In the genomic region with DNA sequence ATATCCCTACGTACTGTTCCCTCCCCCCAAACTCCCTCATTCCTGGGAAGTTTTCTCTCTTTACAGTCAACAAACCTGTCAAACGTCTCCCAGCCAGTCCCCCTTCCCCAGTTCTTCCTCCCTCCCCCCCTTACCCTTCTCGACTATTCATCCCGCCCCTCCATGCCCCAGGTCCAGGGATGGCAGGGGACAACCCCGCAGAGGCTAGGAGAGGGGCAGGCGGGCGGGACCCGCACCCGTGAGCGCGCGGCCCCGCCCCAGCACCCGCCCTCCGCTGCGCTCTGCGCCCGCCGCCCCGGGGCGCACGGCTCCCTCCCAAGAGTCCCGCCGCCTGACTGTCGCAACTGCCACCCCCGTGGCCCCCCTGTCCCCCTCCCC, we compare ENCODE assay signal across 9 mouse cellular contexts. TPM values are rescaled to one million over a fixed set of nuclear protein-coding genes. Genes with fewer than 3 reads are reported as not detected.
DNase-seq lines count a peak whose midpoint lies in the region; ATAC-seq and TF ChIP-seq lines count a peak whose summit lies in the region.
"Had no signal": no experiment of that assay in that cellular context is flagged by ENCODE, and none has a peak within 500 bp of the region (broad histone marks: within the 10 kb centered on the region; RNA-seq: fewer than 3 reads in every experiment).

No protein-coding gene starts in this region.

- no peaks in the 10 kb centered on the region for H3K9me3 ChIP-seq in liver, postnatal 0 days (ENCODE audit: low read length)

- WGBS in cerebellum, adult 2 months: 2% methylated on average over 24 of the region's 26 CpGs
- 1% methylated on average over 25 of the region's 26 CpGs for WGBS in liver, postnatal 0 days (ENCODE audit: insufficient replicate concordance)
- 3% methylated on average over 15 of the region's 26 CpGs for WGBS in thymus, adult 2 months

- no peak for ATAC-seq in liver, postnatal 0 days

- no peak for TF ChIP-seq CTCF in cerebellum, adult 2 months (IDR thresholded peaks at IDR 0.05; ENCODE audit: borderline replicate concordance, insufficient read depth, low read depth, low read length)
- TF ChIP-seq CTCF in testis, adult 2 months (IDR thresholded peaks at IDR 0.05; ENCODE audit: control insufficient read depth, insufficient read depth, insufficient replicate concordance, low read depth, low read length): no peak
- TF ChIP-seq CTCF in liver, postnatal 0 days (IDR thresholded peaks at IDR 0.05; ENCODE audit: low read depth): no peak
- no peak for TF ChIP-seq CTCF in thymus, adult 2 months (IDR thresholded peaks at IDR 0.05; ENCODE audit: borderline replicate concordance, control insufficient read depth, extremely low read depth, insufficient read depth, low read length, poor library complexity)

- H3K4me1 ChIP-seq in cerebellum, adult 2 months (ENCODE audit: control insufficient read depth, insufficient read depth, low read length): peaks cover 5% of the 10 kb centered on the region
- peaks cover 14% of the 10 kb centered on the region for H3K4me1 ChIP-seq in testis, adult 2 months (ENCODE audit: control insufficient read depth, insufficient read depth, low read length)
- peaks cover 5% of the 10 kb centered on the region; the same call in 1 of the 2 replicates for H3K4me1 ChIP-seq in liver, postnatal 0 days (ENCODE audit: insufficient read depth)
- H3K4me1 ChIP-seq in thymus, adult 2 months (replicated peaks; ENCODE audit: control insufficient read depth, insufficient read depth, low read length): peaks cover 10% of the 10 kb centered on the region; the same call in 1 of the 2 replicates

- H3K27me3 ChIP-seq in cerebellum, adult 2 months (ENCODE audit: control insufficient read depth, insufficient read depth, low read length): peaks cover 3% of the 10 kb centered on the region; the same call in 1 of the 2 replicates
- no peaks in the 10 kb centered on the region; the same call in 1 of the 2 replicates for H3K27me3 ChIP-seq in testis, adult 2 months (ENCODE audit: control insufficient read depth, insufficient read depth, low read length)
- peaks cover 78% of the 10 kb centered on the region for H3K27me3 ChIP-seq in liver, postnatal 0 days (ENCODE audit: insufficient read depth, low read length)
- H3K27me3 ChIP-seq in thymus, adult 2 months (ENCODE audit: control insufficient read depth, insufficient read depth, low read length): peaks cover 17% of the 10 kb centered on the region

- no peaks in the 10 kb centered on the region for H3K36me3 ChIP-seq in testis, adult 2 months (ENCODE audit: control insufficient read depth, insufficient read depth, low read length)
- no peaks in the 10 kb centered on the region for H3K36me3 ChIP-seq in liver, postnatal 0 days (replicated peaks; ENCODE audit: insufficient read depth, low read length)
- no peaks in the 10 kb centered on the region for H3K36me3 ChIP-seq in thymus, adult 2 months (ENCODE audit: control insufficient read depth, insufficient read depth, low read length)

- peak overlapping the region; percentile 12 for H3K4me3 ChIP-seq in cerebellum, adult 2 months (replicated peaks; ENCODE audit: insufficient read depth, low read depth, low read length)
- H3K4me3 ChIP-seq in testis, adult 2 months (ENCODE audit: control insufficient read depth, low read depth, low read length): peak overlapping the region; percentile 6
- H3K4me3 ChIP-seq in liver, postnatal 0 days (ENCODE audit: low read depth, low read length): peak overlapping the region; percentile 24
- H3K4me3 ChIP-seq in thymus, adult 2 months (ENCODE audit: control insufficient read depth, insufficient read depth, low read length): no peak overlapping the region

- no peak for TF ChIP-seq POLR2A in cerebellum, adult 2 months (IDR thresholded peaks at IDR 0.05; ENCODE audit: borderline replicate concordance, insufficient read depth, low read length)
- TF ChIP-seq POLR2A in testis, adult 2 months (IDR thresholded peaks at IDR 0.05; ENCODE audit: control insufficient read depth, low read depth, low read length): no peak
- TF ChIP-seq POLR2A in thymus, adult 2 months (IDR thresholded peaks at IDR 0.05; ENCODE audit: control insufficient read depth, extremely low read depth, insufficient read depth, low read length, poor library complexity): no peak

- DNase-seq in cerebellum, adult 2 months: no peak
- DNase-seq in cerebellum, adult 8-10 months: no peak
- no peak for DNase-seq in testis, postnatal 14 days (ENCODE audit: low spot score)
- DNase-seq in liver, postnatal 0 days: no peak
- no peak for DNase-seq in right cerebral cortex, postnatal 4 days
- DNase-seq in c-Kit-positive CD71-positive TER-119-positive erythroid progenitor cells, embryonic 14.5 days (ENCODE audit: low spot score): no peak
- DNase-seq in thymus, adult 2 months: no peak

- TF ChIP-seq EP300 in liver, postnatal 0 days (IDR thresholded peaks at IDR 0.05; ENCODE audit: low read depth): no peak

- no peak overlapping the region for H3K27ac ChIP-seq in cerebellum, adult 2 months (ENCODE audit: insufficient read depth, low read length)
- no peak overlapping the region for H3K27ac ChIP-seq in testis, adult 2 months (ENCODE audit: control insufficient read depth, insufficient read depth, low read depth, low read length)
- H3K27ac ChIP-seq in liver, postnatal 0 days (ENCODE audit: low read depth): no peak overlapping the region
- no peak overlapping the region for H3K27ac ChIP-seq in thymus, adult 2 months (ENCODE audit: control insufficient read depth, insufficient read depth, low read length)

- H3K4me2 ChIP-seq in liver, postnatal 0 days (ENCODE audit: low read depth, low read length): peak overlapping the region; percentile 61

- H3K9ac ChIP-seq in liver, postnatal 0 days (replicated peaks): no peak overlapping the region

RNA-seq across cellular contexts. Expression of gene Wnt6, which starts 0.2 kb away (rescaled TPM):
- polyA plus RNA-seq in cerebellum, adult 2 months (2012; rRNA removed): 3.6 and 4.0 TPM in 2 replicates
- 11.2 and 13.4 TPM in 2 replicates for polyA plus RNA-seq in testis, adult 2 months (2012; rRNA removed)
- 0.07 and 0.12 TPM in 2 replicates for polyA plus RNA-seq in liver, postnatal 0 days (2015; fragmentation: Nextera tagmentation; extraction: Ambion mirVana)
- 1.8 and 1.9 TPM in 2 replicates for polyA plus RNA-seq in thymus, adult 2 months (2012; rRNA removed)

RNA-seq across cellular contexts. Expression of gene Wnt10a, which starts 19.9 kb away (rescaled TPM):
- 0.36 and 0.59 TPM in 2 replicates for polyA plus RNA-seq in cerebellum, adult 2 months (2012; rRNA removed)
- 0.16 and 0.23 TPM in 2 replicates for polyA plus RNA-seq in testis, adult 2 months (2012; rRNA removed)
- polyA plus RNA-seq in liver, postnatal 0 days (2015; fragmentation: Nextera tagmentation; extraction: Ambion mirVana): 0.09 and 0.18 TPM in 2 replicates
- 5.0 and 5.3 TPM in 2 replicates for polyA plus RNA-seq in thymus, adult 2 months (2012; rRNA removed)
- polyA plus RNA-seq: liver, adult 2 months had no signal

RNA-seq across cellular contexts. Expression of gene Prkag3, which starts 22.4 kb away (rescaled TPM):
- 0.33 and 0.52 TPM in 2 replicates for polyA plus RNA-seq in cerebellum, adult 2 months (2012; rRNA removed)
- polyA plus RNA-seq in testis, adult 2 months (2012; rRNA removed): 0.44 and 0.53 TPM in 2 replicates
- polyA plus RNA-seq in liver, postnatal 0 days (2015; fragmentation: Nextera tagmentation; extraction: Ambion mirVana): 0.04 and 0.11 TPM in 2 replicates
- 0.10 and 0.38 TPM in 2 replicates for polyA plus RNA-seq in thymus, adult 2 months (2012; rRNA removed)
- polyA plus RNA-seq: liver, adult 2 months had no signal

RNA-seq across cellular contexts. Expression of gene Cyp27a1, which starts 58.1 kb away (rescaled TPM):
- 30.4 and 32.4 TPM in 2 replicates for polyA plus RNA-seq in cerebellum, adult 2 months (2012; rRNA removed)
- polyA plus RNA-seq in testis, adult 2 months (2012; rRNA removed): 6.3 and 9.0 TPM in 2 replicates
- 30.0 and 31.5 TPM in 2 replicates for polyA plus RNA-seq in liver, postnatal 0 days (2015; fragmentation: Nextera tagmentation; extraction: Ambion mirVana)
- 9.5 and 10.7 TPM in 2 replicates for polyA plus RNA-seq in thymus, adult 2 months (2012; rRNA removed)
